ENCODE assay signal across 8 mouse cellular contexts in the genomic region with DNA sequence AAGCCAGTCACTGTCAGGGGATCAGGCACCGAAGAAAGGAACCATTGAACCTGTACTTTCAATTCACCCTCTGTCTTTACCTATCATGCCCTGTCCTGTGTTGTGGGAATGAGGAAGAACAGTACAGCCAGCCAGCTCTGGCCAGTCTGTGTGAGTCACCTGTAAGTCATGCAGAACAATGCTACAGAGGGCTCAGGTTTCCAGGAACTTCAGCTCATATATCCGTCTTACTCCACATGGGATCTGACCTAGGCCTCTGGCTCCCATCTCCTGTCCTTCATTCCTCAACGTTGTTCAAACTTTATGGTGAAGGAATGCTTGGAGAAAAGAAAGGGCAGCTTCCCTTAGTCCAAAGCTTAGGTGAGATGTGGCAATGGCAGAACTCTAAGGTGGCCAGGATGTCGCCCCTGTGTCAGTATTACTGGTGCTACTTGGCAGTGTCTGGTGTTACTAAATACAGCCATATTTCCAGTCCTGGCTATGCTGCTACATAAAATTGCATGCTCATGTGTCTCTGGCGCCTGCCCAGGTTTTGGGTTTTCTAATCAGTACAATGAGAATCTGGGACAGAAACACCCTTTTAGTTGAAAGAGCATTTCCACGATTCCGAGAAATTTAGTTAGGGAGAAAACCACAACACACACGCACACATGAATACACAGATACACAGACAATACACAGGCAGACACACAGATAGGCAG.
DNase-seq lines count a peak whose midpoint lies in the region; ATAC-seq lines count a peak whose summit lies in the region.

No protein-coding gene starts in this region.

- H3K4me1 ChIP-seq in kidney, embryonic 15.5 days, result peaks cover 36% of the 10 kb centered on the region

- WGBS in kidney, embryonic 15.5 days, result 63% methylated on average over 8 of the region's 8 CpGs

- H3K27ac ChIP-seq in kidney, embryonic 15.5 days, result peak overlapping the region; percentile 63

- no peaks in the 10 kb centered on the region for H3K36me3 ChIP-seq in kidney, embryonic 15.5 days

- H3K27me3 ChIP-seq in kidney, embryonic 15.5 days, result no peaks in the 10 kb centered on the region

- H3K4me3 ChIP-seq in kidney, embryonic 15.5 days (replicated peaks), result no peak overlapping the region

- H3K9me3 ChIP-seq in kidney, embryonic 15.5 days (replicated peaks), result no peaks in the 10 kb centered on the region

- H3K9ac ChIP-seq in kidney, embryonic 15.5 days, result no peak overlapping the region

- ATAC-seq in kidney, embryonic 15.5 days (replicated peaks; ENCODE audit: low FRiP score), result peak; percentile 95
- no peak for ATAC-seq in cerebellum, adult (ENCODE audit: insufficient number of reproducible peaks, low FRiP score, low TSS enrichment)

- no peak overlapping the region for H3K4me2 ChIP-seq in kidney, embryonic 15.5 days

- DNase-seq in adrenal gland, postnatal 14 days, result peak; percentile 29
- no peak for DNase-seq in adrenal gland, postnatal 4 days (ENCODE audit: low spot score in 2 of 2)
- peak; percentile 51 for DNase-seq in right cerebral cortex, postnatal 4 days
- DNase-seq in right cerebral cortex, adult 18-20 months, result no peak
- DNase-seq in urinary bladder, postnatal 36 days (ENCODE audit: low spot score in 2 of 2), result peak; percentile 29 to 41
- no peak for DNase-seq in spleen, postnatal 10 days (ENCODE audit: low spot score in 2 of 2)

Comparison
In these comparisons a context has a peak if more than half of its experiments do, and no peak if none do; other contexts are left out.
1. DNase-seq: peak in adrenal gland, postnatal 14 days (single experiment), right cerebral cortex, postnatal 4 days (single experiment) and urinary bladder, postnatal 36 days (2 of 2); none in adrenal gland, postnatal 4 days (0 of 2), right cerebral cortex, adult 18-20 months (single experiment) and spleen, postnatal 10 days (0 of 2).